Comparison of ENCODE assay signal across 30 mouse cellular contexts in the genomic region with DNA sequence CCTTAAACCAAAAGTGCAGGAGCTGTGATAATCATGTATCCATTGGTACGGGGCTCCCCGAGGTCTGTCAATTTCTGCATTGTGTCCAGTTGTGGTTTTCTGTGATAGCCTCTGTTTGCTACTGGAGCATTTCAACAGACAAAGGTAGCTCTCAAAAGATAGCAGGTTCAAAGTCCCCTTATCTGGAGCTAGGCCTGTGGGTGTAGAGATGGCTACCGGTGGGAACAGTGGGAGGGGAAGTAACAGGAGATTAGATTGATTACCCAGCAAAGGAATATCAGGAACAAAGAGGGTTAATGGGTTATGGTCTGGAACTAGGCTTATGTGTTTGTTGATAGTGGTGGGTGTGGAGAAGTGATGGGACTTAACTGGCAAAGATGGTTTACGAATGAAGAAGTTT. TPM values are rescaled to one million over a fixed set of nuclear protein-coding genes. Genes with fewer than 3 reads are reported as not detected.
DNase-seq lines count a peak whose midpoint lies in the region; ATAC-seq lines count a peak whose summit lies in the region.
"Had no signal": no experiment of that assay in that cellular context is flagged by ENCODE, and none has a peak within 500 bp of the region (broad histone marks: within the 10 kb centered on the region; RNA-seq: fewer than 3 reads in every experiment).

No protein-coding gene starts in this region.

- no peaks in the 10 kb centered on the region for H3K4me1 ChIP-seq in intestine, embryonic 16.5 days (ENCODE audit: control insufficient read depth, insufficient read depth, low read length)
- H3K4me1 ChIP-seq in liver, embryonic 12.5 days, result peaks cover 17% of the 10 kb centered on the region
- H3K4me1 ChIP-seq: embryonic facial prominence, embryonic 10.5 days; embryonic facial prominence, embryonic 15.5 days; forebrain, embryonic 12.5 days; hindbrain, embryonic 10.5 days; hindbrain, embryonic 15.5 days; midbrain, embryonic 10.5 days; midbrain, embryonic 15.5 days; neural tube, embryonic 15.5 days had no signal

- WGBS in intestine, embryonic 16.5 days, result 68% methylated on average over 4 of the region's 4 CpGs
- WGBS in liver, embryonic 12.5 days (ENCODE audit: insufficient replicate concordance), result 20% methylated on average over 4 of the region's 4 CpGs

- DNase-seq in adrenal gland, postnatal 14 days, result no peak
- no peak for DNase-seq in spleen, postnatal 10 days (ENCODE audit: low spot score in 2 of 2)
- DNase-seq in cerebellum, adult 9-11 months, result no peak
- DNase-seq: adrenal gland, adult 8-10 months; B cell, adult 2 months; cerebellum, adult 11-12 months; cerebellum, postnatal 10 days; gastrocnemius, postnatal 10 days; heart, postnatal 14 days; kidney, postnatal 14 days; lung, adult 18-20 months; lung, postnatal 10 days; retina, postnatal 1 day; right cerebral cortex, postnatal 25 days; spleen, adult 18-20 months; thymus, adult 18-20 months; thymus, postnatal 25 days had no signal

- peak; percentile 65 for ATAC-seq in intestine, embryonic 16.5 days
- ATAC-seq in liver, embryonic 12.5 days, result peak; percentile 72
- 0 out of 2 replicates have a peak, but pooled peaks have one; percentile 23 for ATAC-seq in megakaryocyte progenitor cell, adult 5-6 weeks (replicated peaks; ENCODE audit: poor library complexity)
- ATAC-seq: midbrain, embryonic 15.5 days had no signal

- H3K4me3 ChIP-seq in intestine, embryonic 16.5 days (ENCODE audit: low read length), result no peak overlapping the region
- no peak overlapping the region for H3K4me3 ChIP-seq in liver, embryonic 12.5 days
- H3K4me3 ChIP-seq: embryonic facial prominence, embryonic 10.5 days; embryonic facial prominence, embryonic 15.5 days; forebrain, embryonic 12.5 days; hindbrain, embryonic 10.5 days; hindbrain, embryonic 15.5 days; midbrain, embryonic 10.5 days; midbrain, embryonic 15.5 days; neural tube, embryonic 15.5 days had no signal

- no peak overlapping the region for H3K9ac ChIP-seq in intestine, embryonic 16.5 days (ENCODE audit: low read depth, low read length)
- H3K9ac ChIP-seq in liver, embryonic 12.5 days, result no peak overlapping the region
- H3K9ac ChIP-seq: embryonic facial prominence, embryonic 15.5 days; forebrain, embryonic 12.5 days; hindbrain, embryonic 15.5 days; midbrain, embryonic 15.5 days; neural tube, embryonic 15.5 days had no signal

- H3K9me3 ChIP-seq in intestine, embryonic 16.5 days (ENCODE audit: control insufficient read depth, low read length), result no peaks in the 10 kb centered on the region
- H3K9me3 ChIP-seq in liver, embryonic 12.5 days (replicated peaks), result no peaks in the 10 kb centered on the region
- H3K9me3 ChIP-seq: embryonic facial prominence, embryonic 10.5 days; embryonic facial prominence, embryonic 15.5 days; forebrain, embryonic 12.5 days; hindbrain, embryonic 10.5 days; hindbrain, embryonic 15.5 days; midbrain, embryonic 10.5 days; midbrain, embryonic 15.5 days; neural tube, embryonic 15.5 days had no signal

- H3K36me3 ChIP-seq in intestine, embryonic 16.5 days (ENCODE audit: control insufficient read depth, insufficient read depth, low read length), result no peaks in the 10 kb centered on the region
- no peaks in the 10 kb centered on the region for H3K36me3 ChIP-seq in liver, embryonic 12.5 days
- H3K36me3 ChIP-seq: embryonic facial prominence, embryonic 10.5 days; embryonic facial prominence, embryonic 15.5 days; forebrain, embryonic 12.5 days; hindbrain, embryonic 10.5 days; hindbrain, embryonic 15.5 days; midbrain, embryonic 10.5 days; midbrain, embryonic 15.5 days; neural tube, embryonic 15.5 days had no signal

- H3K4me2 ChIP-seq in intestine, embryonic 16.5 days (ENCODE audit: low read depth, low read length), result no peak overlapping the region
- H3K4me2 ChIP-seq in liver, embryonic 12.5 days, result 0 out of 2 replicates have a peak overlapping the region, but pooled peaks have one; percentile 14
- H3K4me2 ChIP-seq: embryonic facial prominence, embryonic 15.5 days; forebrain, embryonic 12.5 days; hindbrain, embryonic 15.5 days; midbrain, embryonic 15.5 days; neural tube, embryonic 15.5 days had no signal

- no peaks in the 10 kb centered on the region for H3K27me3 ChIP-seq in intestine, embryonic 16.5 days (replicated peaks; ENCODE audit: control insufficient read depth, insufficient read depth, low read length)
- no peaks in the 10 kb centered on the region for H3K27me3 ChIP-seq in liver, embryonic 12.5 days (replicated peaks)
- H3K27me3 ChIP-seq: embryonic facial prominence, embryonic 15.5 days; hindbrain, embryonic 15.5 days; midbrain, embryonic 15.5 days; neural tube, embryonic 15.5 days had no signal

- no peak overlapping the region for H3K27ac ChIP-seq in intestine, embryonic 16.5 days (ENCODE audit: low read length)
- H3K27ac ChIP-seq in liver, embryonic 12.5 days, result peak overlapping the region; percentile 68
- H3K27ac ChIP-seq: embryonic facial prominence, embryonic 10.5 days; embryonic facial prominence, embryonic 15.5 days; forebrain, embryonic 12.5 days; hindbrain, embryonic 10.5 days; hindbrain, embryonic 15.5 days; macrophage; midbrain, embryonic 10.5 days; midbrain, embryonic 15.5 days; neural tube, embryonic 15.5 days; stomach, postnatal 0 days had no signal

RNA-seq across cellular contexts. Expression of a gene that starts 36.1 kb away (rescaled TPM):
- polyA plus RNA-seq in intestine, embryonic 16.5 days (2015; fragmentation: Nextera tagmentation; extraction: Ambion mirVana), result 134 and 159 TPM in 2 replicates
- polyA plus RNA-seq in liver, embryonic 12.5 days (2016; fragmentation: Nextera tagmentation; extraction: Ambion mirVana), result 39.5 TPM in 2 replicates
- total RNA-seq in megakaryocyte progenitor cell, adult 5-6 weeks (2015), result 2.0 and 2.4 TPM in 2 replicates
- 1.1 and 1.3 TPM in 2 replicates for total RNA-seq in megakaryocyte progenitor cell, adult 5-6 weeks (2017)
- 20.1 and 31.2 TPM in 2 replicates for total RNA-seq in adrenal gland, postnatal 14 days (2021)

RNA-seq across cellular contexts. Expression of a gene that starts 46.8 kb away (rescaled TPM):
- polyA plus RNA-seq in intestine, embryonic 16.5 days (2015; fragmentation: Nextera tagmentation; extraction: Ambion mirVana), result 3.2 and 3.3 TPM in 2 replicates
- polyA plus RNA-seq in liver, embryonic 12.5 days (2016; fragmentation: Nextera tagmentation; extraction: Ambion mirVana), result 1.4 and 1.8 TPM in 2 replicates
- total RNA-seq in megakaryocyte progenitor cell, adult 5-6 weeks (2015), result 0.59 and 0.81 TPM in 2 replicates
- 0.37 and 2.0 TPM in 2 replicates for total RNA-seq in megakaryocyte progenitor cell, adult 5-6 weeks (2017)
- 0.49 and 0.78 TPM in 2 replicates for total RNA-seq in adrenal gland, postnatal 14 days (2021)
